Mouse (Mus musculus) gastrocnemius, postnatal 10 days (tissue): ENCODE results near the gene Pkdrej. TPM values are rescaled to one million over a fixed set of nuclear protein-coding genes. Genes with fewer than 3 reads are reported as not detected.

Experiments used
- DNase-seq: peaks from one replicate; pipeline ENCODE4 v3.0.0; 2021; ENCODE audit warnings: mixed read lengths
- total RNA-seq, 2 experiments: library from RNA; stranded (reverse); gene quantifications; 2 replicates each; pipeline ENCODE4 v1.2.3; 2021

The Pkdrej gene
- total RNA-seq, 2 experiments from 2014 or later = 0.20 to 0.31 TPM

DNA sequence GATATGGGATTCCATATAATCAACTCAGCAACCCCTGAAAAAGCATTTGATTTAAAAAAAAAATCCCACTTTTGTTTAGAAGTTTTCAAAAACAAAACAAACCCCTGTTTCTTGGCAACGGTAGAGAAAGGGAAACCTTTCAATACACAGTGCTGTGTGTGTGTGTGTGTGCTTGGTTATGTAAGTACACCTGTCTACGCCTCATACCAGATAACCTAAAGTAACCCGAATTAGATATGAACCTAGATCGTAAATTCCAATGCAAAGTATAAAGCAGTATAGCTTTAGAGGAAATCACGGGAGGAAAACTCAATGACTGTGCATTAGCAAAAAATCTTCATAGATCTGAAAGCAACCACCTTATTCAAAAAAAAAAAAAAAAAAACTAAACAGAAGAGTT is 54.9 kb downstream of the Pkdrej start:
- no peak for DNase-seq

DNA sequence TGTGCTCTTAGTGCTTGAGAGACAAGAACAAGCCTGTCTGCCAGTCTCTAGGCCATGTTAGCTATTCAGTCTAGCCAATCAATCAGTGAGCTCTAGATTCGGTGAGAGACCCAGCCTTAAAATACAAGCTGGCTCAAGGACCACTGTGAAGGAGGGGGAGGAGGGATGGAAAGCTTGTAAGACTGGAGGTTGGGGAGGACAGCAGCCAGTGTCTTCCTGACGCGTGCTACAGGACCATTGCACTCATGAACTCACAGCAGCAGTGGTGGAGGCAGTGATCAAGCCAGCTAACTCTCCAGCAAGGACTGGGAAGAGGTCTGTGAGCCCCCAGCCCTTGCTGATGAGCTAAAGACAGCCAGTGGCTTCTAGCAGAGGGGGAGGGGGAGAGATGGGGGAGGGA is 56.5 kb downstream of the Pkdrej start:
- no peak for DNase-seq

Other genes with a start within 250 kb of the Pkdrej start
- gene Wnt7b, start 239.3 kb downstream of the Pkdrej start, total RNA-seq = under 1 TPM; 0.07 to 0.16 TPM
- 1 to 10 TPM; 5.0 to 6.5 TPM for gene Ppara, start 86.8 kb downstream of the Pkdrej start, total RNA-seq
- 10 to 100 TPM; 27.5 to 30.7 TPM for gene Cdpf1, start 10.0 kb downstream of the Pkdrej start, total RNA-seq
- 1 to 10 TPM; 4.2 to 6.8 TPM for gene Ttc38, start 10.6 kb upstream of the Pkdrej start, total RNA-seq
- 1 to 10 TPM; 2.4 to 2.7 TPM for gene Gtse1, start 38.0 kb upstream of the Pkdrej start, total RNA-seq
- 10 to 100 TPM; 21.5 to 27.2 TPM for gene Trmu, start 57.6 kb upstream of the Pkdrej start, total RNA-seq
- gene Celsr1, start 212.0 kb upstream of the Pkdrej start, total RNA-seq = under 1 TPM; 0.73 to 0.88 TPM
- gene Gramd4, start 236.0 kb upstream of the Pkdrej start, total RNA-seq = 10 to 100 TPM; 11.4 to 11.5 TPM